In the genomic region with DNA sequence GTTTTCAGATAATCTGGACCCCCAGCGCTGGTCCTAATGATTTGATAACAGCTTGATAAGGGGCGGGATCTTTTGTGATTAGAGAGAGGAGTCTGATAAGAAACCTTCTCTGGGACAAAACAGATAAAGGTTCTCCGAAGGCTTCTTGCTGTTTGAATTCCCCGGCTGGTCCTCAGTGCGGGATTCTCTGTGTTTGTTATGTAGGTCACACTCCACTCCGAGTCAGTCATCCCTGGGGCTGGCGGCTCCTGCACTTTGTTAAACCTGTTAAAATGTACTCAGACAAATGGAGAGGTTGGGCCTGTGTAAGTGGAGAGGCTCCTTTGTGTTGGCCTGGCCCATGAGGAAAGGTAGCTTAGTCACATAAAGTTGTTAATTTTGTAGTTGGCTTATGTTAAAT, we compare ENCODE assay signal across 26 mouse cellular contexts.
DNase-seq lines count a peak whose midpoint lies in the region; ATAC-seq and TF ChIP-seq lines count a peak whose summit lies in the region.
"Had no signal": no experiment of that assay in that cellular context is flagged by ENCODE, and none has a peak within 500 bp of the region (broad histone marks: within the 10 kb centered on the region; RNA-seq: fewer than 3 reads in every experiment).

No protein-coding gene starts in this region.

- no peaks in the 10 kb centered on the region for H3K36me3 ChIP-seq in heart, embryonic 11.5 days (ENCODE audit: control insufficient read depth, insufficient read depth, low read length)
- no peaks in the 10 kb centered on the region for H3K36me3 ChIP-seq in MEL (ENCODE audit: control insufficient read depth in 1 of 2, insufficient read depth in 2 of 2, low read length in 2 of 2)
- H3K36me3 ChIP-seq in midbrain, embryonic 15.5 days (replicated peaks), result no peaks in the 10 kb centered on the region
- H3K36me3 ChIP-seq: embryonic facial prominence, embryonic 10.5 days; embryonic facial prominence, embryonic 13.5 days; forebrain, embryonic 12.5 days; forebrain, embryonic 15.5 days had no signal

- no peak for TF ChIP-seq RAD21 in MEL (IDR thresholded peaks at IDR 0.05; ENCODE audit: low read depth, low read length)

- H3K4me2 ChIP-seq in heart, embryonic 11.5 days, result 0 out of 2 replicates have a peak overlapping the region, but pooled peaks have one; percentile 5
- no peak overlapping the region for H3K4me2 ChIP-seq in midbrain, embryonic 15.5 days
- H3K4me2 ChIP-seq: embryonic facial prominence, embryonic 13.5 days; forebrain, embryonic 12.5 days; forebrain, embryonic 15.5 days; hindbrain, embryonic 14.5 days had no signal

- no peak for TF ChIP-seq POLR2A in MEL (IDR thresholded peaks at IDR 0.05; ENCODE audit: control insufficient read depth in 1 of 2, insufficient read depth in 1 of 2, low read depth in 1 of 2, low read length in 2 of 2, poor library complexity in 1 of 2)

- DNase-seq in cerebellum, adult 11-12 months, result no peak
- DNase-seq in heart, postnatal 25 days (ENCODE audit: low spot score), result no peak
- DNase-seq in kidney, adult 11 months, result peak; percentile 13
- no peak for DNase-seq in kidney, postnatal 25 days
- DNase-seq in MEL (ENCODE audit: low read depth, low spot score), result no peak
- DNase-seq: adrenal gland, postnatal 10 days; adrenal gland, postnatal 36 days; cerebellum, adult 11 months; cerebellum, adult 8-10 months; cerebellum, postnatal 10 days; cerebellum, postnatal 36 days; embryo, embryonic 11 days; gastrocnemius, postnatal 25 days; heart, postnatal 4 days had no signal

- no peak overlapping the region for H3K9ac ChIP-seq in heart, embryonic 11.5 days (ENCODE audit: low read depth, low read length)
- H3K9ac ChIP-seq in MEL (ENCODE audit: control insufficient read depth, low read depth, low read length, poor library complexity, severe bottlenecking), result no peak overlapping the region
- H3K9ac ChIP-seq in midbrain, embryonic 15.5 days, result no peak overlapping the region
- H3K9ac ChIP-seq: embryonic facial prominence, embryonic 13.5 days; forebrain, embryonic 12.5 days; forebrain, embryonic 15.5 days; hindbrain, embryonic 14.5 days had no signal

- intact Hi-C loops in heart, postnatal 25 days (cut with DNase I), result no loop called here

- no peaks in the 10 kb centered on the region; the same call in 1 of the 2 replicates for H3K4me1 ChIP-seq in heart, embryonic 11.5 days (ENCODE audit: control insufficient read depth, insufficient read depth, low read length)
- H3K4me1 ChIP-seq in MEL (ENCODE audit: control insufficient read depth in 1 of 2, insufficient read depth in 2 of 2, low read length in 2 of 2), result no peaks in the 10 kb centered on the region
- H3K4me1 ChIP-seq in midbrain, embryonic 15.5 days, result no peaks in the 10 kb centered on the region
- H3K4me1 ChIP-seq: embryonic facial prominence, embryonic 10.5 days; embryonic facial prominence, embryonic 13.5 days; forebrain, embryonic 15.5 days had no signal

- WGBS in heart, embryonic 11.5 days (ENCODE audit: insufficient replicate concordance), result 10% methylated on average over 7 of the region's 7 CpGs
- 74% methylated on average over 7 of the region's 7 CpGs for WGBS in midbrain, embryonic 15.5 days

- no peaks in the 10 kb centered on the region for H3K79me2 ChIP-seq in MEL (ENCODE audit: control insufficient read depth, insufficient read depth, low read length, poor library complexity)

- H3K4me3 ChIP-seq in heart, embryonic 11.5 days (ENCODE audit: low read depth, low read length), result no peak overlapping the region
- no peak overlapping the region for H3K4me3 ChIP-seq in MEL (ENCODE audit: control insufficient read depth in 1 of 2, insufficient read depth in 1 of 2, low read depth in 2 of 2, low read length in 2 of 2)
- no peak overlapping the region for H3K4me3 ChIP-seq in midbrain, embryonic 15.5 days
- H3K4me3 ChIP-seq: embryonic facial prominence, embryonic 10.5 days; embryonic facial prominence, embryonic 13.5 days; erythroblast, embryonic 14.5 days; forebrain, embryonic 12.5 days; forebrain, embryonic 15.5 days had no signal

- peak; percentile 72 for ATAC-seq in cerebellum, adult (ENCODE audit: insufficient number of reproducible peaks, low FRiP score, low TSS enrichment)
- no peak for ATAC-seq in heart, embryonic 11.5 days (replicated peaks; ENCODE audit: insufficient number of reproducible peaks, low FRiP score, low TSS enrichment)
- no peak for ATAC-seq in midbrain, embryonic 15.5 days (replicated peaks)
- ATAC-seq: forebrain, embryonic 15.5 days; hindbrain, postnatal 0 days; inflammation-experienced regulatory T-cells, adult 6 months; intestine, embryonic 16.5 days had no signal

- TF ChIP-seq EP300 in MEL (IDR thresholded peaks at IDR 0.05; ENCODE audit: low read depth in 1 of 2, low read length in 2 of 2), result 0 out of 4 replicates have a peak, but pooled peaks of 1 of the 2 experiments have one; percentile 6

- TF ChIP-seq CTCF in MEL (IDR thresholded peaks at IDR 0.05 in 2 of 3, conservative IDR thresholded peaks at IDR 0.05 in 1 of 3; ENCODE audit: control insufficient read depth in 1 of 3, insufficient read depth in 1 of 3, low read depth in 2 of 3, low read length in 3 of 3, poor library complexity in 1 of 3, severe bottlenecking in 1 of 3), result no peak

- H3K9me3 ChIP-seq in heart, embryonic 11.5 days (replicated peaks; ENCODE audit: control insufficient read depth, low read length), result no peaks in the 10 kb centered on the region
- no peaks in the 10 kb centered on the region for H3K9me3 ChIP-seq in MEL (replicated peaks; ENCODE audit: insufficient read depth, low read length)
- no peaks in the 10 kb centered on the region for H3K9me3 ChIP-seq in midbrain, embryonic 15.5 days
- H3K9me3 ChIP-seq: embryonic facial prominence, embryonic 10.5 days; embryonic facial prominence, embryonic 13.5 days; forebrain, embryonic 12.5 days; forebrain, embryonic 15.5 days had no signal

- no peak overlapping the region for H3K27ac ChIP-seq in heart, embryonic 11.5 days (ENCODE audit: low read depth, low read length)
- no peak overlapping the region for H3K27ac ChIP-seq in MEL (ENCODE audit: control insufficient read depth, low read depth, low read length)
- no peak overlapping the region for H3K27ac ChIP-seq in midbrain, embryonic 15.5 days
- H3K27ac ChIP-seq: embryonic facial prominence, embryonic 10.5 days; embryonic facial prominence, embryonic 13.5 days; forebrain, embryonic 12.5 days; forebrain, embryonic 15.5 days; hindbrain, embryonic 14.5 days; hindbrain, postnatal 0 days had no signal

- H3K27me3 ChIP-seq in heart, embryonic 11.5 days (ENCODE audit: control insufficient read depth, insufficient read depth, low read length), result no peaks in the 10 kb centered on the region
- H3K27me3 ChIP-seq in MEL (ENCODE audit: control insufficient read depth in 1 of 2, insufficient read depth in 2 of 2, low read length in 2 of 2), result no peaks in the 10 kb centered on the region
- no peaks in the 10 kb centered on the region for H3K27me3 ChIP-seq in midbrain, embryonic 15.5 days (replicated peaks)
- H3K27me3 ChIP-seq: embryonic facial prominence, embryonic 13.5 days; forebrain, embryonic 12.5 days; forebrain, embryonic 15.5 days had no signal

TF ChIP-seq in MEL, 35 proteins besides CTCF, POLR2A, EP300 and RAD21:
- TF ChIP-seq GATA1 (IDR thresholded peaks at IDR 0.05; ENCODE audit: low read depth, low read length), result peak; percentile 35; the same call in 1 of the 2 replicates
- TF ChIP-seq SIN3A (IDR thresholded peaks at IDR 0.05; ENCODE audit: low read length), result no peak
